Mouse (Mus musculus) MEL-GATA-1-ER (cell line): ENCODE results near the gene Erv3.
A peak's percentile ranks its signal among the peaks of the same experiment; 100 is the strongest.

Experiments
- DNase-seq: peaks from one replicate; pipeline ENCODE4 v3.0.0-alpha.2; 2012; ENCODE audit warnings: low read depth; ENCODE audit errors: extremely low read depth

The Erv3 gene

GRCm38 (mm10) chr2:131825498-131825897 lies 34.0 kb downstream of the Erv3 start:
- peak; percentile 57 for DNase-seq

DNA sequence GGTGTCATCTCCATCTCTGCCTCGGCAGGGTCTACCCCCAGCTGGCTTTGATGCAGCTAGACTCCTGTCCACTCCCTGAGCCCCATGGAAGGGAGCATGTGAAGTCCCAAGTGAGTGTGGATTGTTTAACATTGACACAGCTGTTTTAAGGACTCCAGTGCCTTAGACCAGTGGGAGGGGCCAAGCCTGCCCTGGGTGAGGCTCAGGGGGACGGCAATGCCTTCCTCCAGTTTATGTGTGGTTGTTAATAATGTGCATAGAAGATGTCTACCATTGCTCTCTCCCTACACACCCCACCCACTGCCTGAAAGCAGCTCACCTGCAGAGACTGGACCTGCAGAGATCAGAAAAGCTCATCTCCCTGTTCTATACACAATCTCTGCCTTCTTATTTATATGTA lies 35.6 kb downstream of the Erv3 start:
- DNase-seq, result no peak

GRCm38 (mm10) chr2:131822492-131822891 lies 37.1 kb downstream of the Erv3 start:
- no peak for DNase-seq

GRCm38 (mm10) chr2:131821708-131821990 lies 37.9 kb downstream of the Erv3 start:
- DNase-seq, result no peak

DNA sequence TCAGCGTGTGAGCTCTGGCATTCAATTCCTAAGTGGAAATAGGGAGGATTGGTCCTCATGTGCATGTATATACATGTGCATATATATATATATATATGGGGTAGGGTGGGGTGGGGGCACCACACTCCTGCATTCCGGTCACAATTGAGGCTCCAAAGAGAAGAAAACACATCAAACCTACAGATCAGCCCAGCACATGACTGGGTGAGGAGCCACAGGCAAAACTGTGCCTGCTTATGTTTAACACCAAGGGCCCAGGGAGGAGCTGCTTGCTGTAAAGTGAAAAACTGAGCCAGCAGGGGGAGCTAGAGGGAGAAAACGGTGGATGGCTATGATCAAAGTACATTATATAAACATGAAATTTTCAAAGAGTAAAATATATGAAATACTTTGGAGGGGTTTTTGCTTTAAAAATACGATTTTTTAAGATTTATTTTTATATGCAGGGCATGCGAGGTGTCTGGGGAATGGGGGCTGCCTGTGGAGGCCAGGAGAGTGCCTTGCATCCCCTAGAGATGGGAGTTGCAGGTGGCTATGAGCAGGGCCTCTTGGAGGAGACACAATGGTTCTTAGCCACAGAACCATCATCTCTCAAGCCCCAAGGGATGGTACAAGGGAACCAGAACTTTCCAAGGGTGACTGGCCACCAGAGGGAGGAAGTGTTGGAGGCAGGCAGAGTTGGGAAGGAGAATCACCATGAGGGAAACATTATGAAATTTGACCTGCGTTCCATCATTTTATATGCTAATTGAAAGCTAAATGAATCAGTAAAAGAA lies 38.4 kb downstream of the Erv3 start:
- peak; percentile 77 for DNase-seq

GRCm38 (mm10) chr2:131820088-131820675 lies 39.4 kb downstream of the Erv3 start:
- DNase-seq, result peak; percentile 67

GRCm38 (mm10) chr2:131814327-131814726 lies 45.2 kb downstream of the Erv3 start:
- no peak for DNase-seq

GRCm38 (mm10) chr2:131813437-131813836 lies 46.1 kb downstream of the Erv3 start:
- no peak for DNase-seq

DNA sequence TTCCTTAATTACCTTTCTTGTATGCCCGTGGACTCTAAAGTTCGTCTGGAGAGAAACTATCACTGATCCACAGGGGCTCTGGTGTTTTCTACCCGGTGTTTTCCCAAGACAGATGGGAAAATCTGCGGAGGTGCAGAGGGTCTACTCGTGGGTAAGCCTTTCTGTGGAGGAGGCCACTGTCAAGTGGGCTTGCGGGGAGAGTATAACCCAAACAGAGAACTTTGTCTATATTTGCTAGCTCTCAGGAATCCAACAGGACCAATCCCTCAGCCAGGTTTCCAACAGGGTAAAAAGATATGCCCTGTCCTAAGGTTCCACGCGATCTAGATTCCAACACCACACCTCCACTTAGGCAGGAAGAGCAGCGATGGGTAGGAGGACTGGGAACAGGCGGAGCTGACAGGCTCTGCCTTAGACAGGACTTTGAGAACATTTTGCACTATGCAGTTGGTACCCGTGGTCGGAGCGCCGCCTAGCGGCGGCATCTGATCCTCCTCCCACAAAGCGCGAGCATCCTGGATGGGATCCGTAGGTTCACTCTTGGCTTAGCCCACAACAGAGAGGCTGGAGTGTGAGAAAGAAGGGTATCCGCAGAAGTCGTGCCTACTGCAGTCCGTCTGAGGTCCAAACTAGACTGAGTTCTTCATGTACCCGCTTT lies 46.9 kb downstream of the Erv3 start:
- peak; percentile 20 for DNase-seq

- no peak for DNase-seq
Measured at GRCm38 (mm10) chr2:131811607-131812006, 47.9 kb downstream of the Erv3 start.

GRCm38 (mm10) chr2:131808856-131809255 lies 50.7 kb downstream of the Erv3 start:
- DNase-seq, result no peak

- no peak for DNase-seq
Measured at GRCm38 (mm10) chr2:131807660-131808059, 51.9 kb downstream of the Erv3 start.

- no peak for DNase-seq
Measured at GRCm38 (mm10) chr2:131806863-131807262, 52.7 kb downstream of the Erv3 start.

GRCm38 (mm10) chr2:131805306-131805705 lies 54.2 kb downstream of the Erv3 start:
- DNase-seq, result no peak

DNA sequence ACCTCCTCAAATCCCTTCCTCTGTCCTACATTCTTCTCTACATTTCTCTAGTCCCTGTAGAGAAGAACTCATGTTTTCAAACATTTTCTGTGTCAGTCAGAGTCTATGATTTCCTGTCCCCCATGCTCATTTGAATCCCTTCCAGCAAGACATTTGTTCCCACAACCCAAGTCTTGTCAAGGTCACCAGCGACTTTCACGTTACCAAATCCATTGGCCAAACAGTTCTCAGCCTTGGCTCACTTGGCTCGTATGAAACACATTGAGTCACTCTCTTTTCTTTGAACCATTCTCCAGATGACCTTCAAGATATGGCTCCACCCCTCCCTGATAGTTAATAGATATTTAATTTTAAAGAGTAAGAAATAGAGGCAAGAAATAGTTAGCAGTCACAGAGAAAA lies 55.7 kb downstream of the Erv3 start:
- no peak for DNase-seq
